Mouse (Mus musculus) testis, adult 2 months (tissue): ENCODE data around the gene Myct1. TPM values are rescaled to one million over a fixed set of nuclear protein-coding genes. Genes with fewer than 3 reads are reported as not detected.
A peak's percentile ranks its signal among the peaks of the same experiment; 100 is the strongest.

ENCODE experiments used
- H3K27ac ChIP-seq: fragments of 200-500 bp; 2 replicates; pipeline ENCODE4 v1.5.1; 2012; ENCODE audit warnings: low read depth, low read length; ENCODE audit not compliant: control insufficient read depth, insufficient read depth
- H3K27me3 ChIP-seq: fragments of 200-500 bp; 2 replicates; pipeline ENCODE4 v1.6.1; 2012; ENCODE audit warnings: mild to moderate bottlenecking, low read length, moderate library complexity; ENCODE audit not compliant: control insufficient read depth, insufficient read depth
- H3K36me3 ChIP-seq: fragments of 200-500 bp; 2 replicates; pipeline ENCODE4 v1.6.1; 2012; ENCODE audit warnings: mild to moderate bottlenecking, low read length; ENCODE audit not compliant: control insufficient read depth, insufficient read depth
- H3K4me1 ChIP-seq: fragments of 200-500 bp; 2 replicates; pipeline ENCODE4 v1.6.1; 2012; ENCODE audit warnings: low read length; ENCODE audit not compliant: control insufficient read depth, insufficient read depth
- H3K4me3 ChIP-seq: fragments of 200-500 bp; 2 replicates; pipeline ENCODE4 v1.5.1; 2012; ENCODE audit warnings: low read depth, mild to moderate bottlenecking, low read length, moderate library complexity, mixed read lengths; ENCODE audit not compliant: control insufficient read depth
- CTCF ChIP-seq: fragments of 200-500 bp; IDR thresholded peaks from 2 replicates; pipeline ENCODE4 v1.5.1; 2012; ENCODE audit warnings: low read depth, mild to moderate bottlenecking, inconsistent platforms, low read length, moderate library complexity; ENCODE audit not compliant: control insufficient read depth, insufficient read depth, insufficient replicate concordance
- POLR2A ChIP-seq: fragments of 200-500 bp; IDR thresholded peaks from 2 replicates; pipeline ENCODE4 v1.6.1; 2012; ENCODE audit warnings: low read depth, mild to moderate bottlenecking, inconsistent platforms, low read length, moderate library complexity; ENCODE audit not compliant: control insufficient read depth
- polyA plus RNA-seq: library from polyadenylated mRNA; depleted of rRNA; stranded (reverse); fragments of >200 nt; gene quantifications from 2 replicates; pipeline ENCODE4 v1.2.3, GENCODE M21; 2012

The Myct1 gene
- polyA plus RNA-seq, 1 experiment: 0.15 TPM

- Histone ChIP-seq H3K27ac (no peak overlapping the region), H3K27me3 (no peaks in the 10 kb centered on the region), H3K4me3 (no peak overlapping the region), H3K36me3 (no peaks in the 10 kb centered on the region), H3K4me1 (no peaks in the 10 kb centered on the region)
- TF ChIP-seq POLR2A (no peak), CTCF (no peak)
Observed at GRCm38 (mm10) chr10:5591996-5592395, 1.6 kb upstream of the Myct1 start.

- Histone ChIP-seq H3K27ac (no peak overlapping the region), H3K36me3 (no peaks in the 10 kb centered on the region), H3K4me1 (no peaks in the 10 kb centered on the region), H3K4me3 (no peak overlapping the region), H3K27me3 (no peaks in the 10 kb centered on the region)
- TF ChIP-seq CTCF (no peak), POLR2A (no peak)
Observed at GRCm38 (mm10) chr10:5594457-5594856, 882 bp downstream of the Myct1 start.

GRCm38 (mm10) chr10:5596559-5596958, 3.0 kb downstream of the Myct1 start:
- no peak overlapping the region for H3K27ac ChIP-seq
- no peaks in the 10 kb centered on the region; the same call in 1 of the 2 replicates for H3K4me1 ChIP-seq
- no peaks in the 10 kb centered on the region for H3K36me3 ChIP-seq
- no peak overlapping the region for H3K4me3 ChIP-seq
- no peaks in the 10 kb centered on the region for H3K27me3 ChIP-seq
- TF ChIP-seq POLR2A (no peak), CTCF (no peak)

GRCm38 (mm10) chr10:5600123-5600522, 6.5 kb downstream of the Myct1 start:
- H3K27ac ChIP-seq: no peak overlapping the region
- no peak for TF ChIP-seq POLR2A
- no peak for TF ChIP-seq CTCF

GRCm38 (mm10) chr10:5603512-5603911, 9.9 kb downstream of the Myct1 start:
- no peaks in the 10 kb centered on the region for H3K36me3 ChIP-seq
- TF ChIP-seq CTCF: no peak
- TF ChIP-seq POLR2A: no peak
- no peaks in the 10 kb centered on the region for H3K27me3 ChIP-seq
- H3K4me1 ChIP-seq: peaks cover 6% of the 10 kb centered on the region
- H3K4me3 ChIP-seq: no peak overlapping the region
- no peak overlapping the region for H3K27ac ChIP-seq

More at GRCm38 (mm10) chr10:5600123-5600522, 6.5 kb downstream of the Myct1 start:
- no peak overlapping the region for H3K4me3 ChIP-seq
- no peaks in the 10 kb centered on the region for H3K27me3 ChIP-seq
- no peaks in the 10 kb centered on the region for H3K36me3 ChIP-seq
- H3K4me1 ChIP-seq: peaks cover 6% of the 10 kb centered on the region

- Histone ChIP-seq H3K27ac (no peak overlapping the region), H3K27me3 (no peaks in the 10 kb centered on the region), H3K4me1 (peaks cover 6% of the 10 kb centered on the region), H3K36me3 (no peaks in the 10 kb centered on the region), H3K4me3 (peak overlapping the region; percentile 81)
- TF ChIP-seq CTCF (no peak), POLR2A (no peak)
Observed at GRCm38 (mm10) chr10:5604371-5604770, 10.8 kb downstream of the Myct1 start.

- Histone ChIP-seq H3K4me3 (no peak overlapping the region), H3K4me1 (peaks cover 4% of the 10 kb centered on the region; the same call in 1 of the 2 replicates), H3K27me3 (no peaks in the 10 kb centered on the region), H3K36me3 (no peaks in the 10 kb centered on the region), H3K27ac (no peak overlapping the region)
- no peak for TF ChIP-seq POLR2A
- TF ChIP-seq CTCF: no peak
Observed at GRCm38 (mm10) chr10:5608874-5609273, 15.3 kb downstream of the Myct1 start.
